Mouse (Mus musculus) heart, embryonic 13.5 days (tissue): ENCODE results near the gene Wfdc5. TPM values are rescaled to one million over a fixed set of nuclear protein-coding genes. Genes with fewer than 3 reads are reported as not detected.
A peak's percentile ranks its signal among the peaks of the same experiment; 100 is the strongest.

Experiments
- ATAC-seq: fragments of 200-750 bp; cut with Nextera tagmentation; 2 replicates; pipeline ENCODE4 v1.8.0; 2017; ENCODE audit warnings: moderate TSS enrichment; ENCODE audit not compliant: insufficient number of reproducible peaks, low FRiP score, low TSS enrichment; ENCODE audit errors: extremely low read depth
- H3K27ac ChIP-seq: fragments of 300-500 bp; sonication (generic); replicated peaks from 2 replicates; pipeline ENCODE4 v1.5.1; 2015; ENCODE audit warnings: moderate library complexity, mild to moderate bottlenecking, inconsistent platforms
- H3K27me3 ChIP-seq: fragments of 300-500 bp; sonication (generic); replicated peaks from 2 replicates; pipeline ENCODE4 v1.6.1; 2015; ENCODE audit warnings: mild to moderate bottlenecking, inconsistent platforms
- H3K36me3 ChIP-seq: fragments of 300-500 bp; sonication (generic); 2 replicates; pipeline ENCODE4 v1.6.1; 2015; ENCODE audit warnings: mild to moderate bottlenecking, inconsistent platforms
- H3K4me1 ChIP-seq: fragments of 300-500 bp; sonication (generic); 2 replicates; pipeline ENCODE4 v1.6.1; 2015; ENCODE audit warnings: inconsistent platforms
- H3K4me2 ChIP-seq: fragments of 300-500 bp; sonication (generic); 2 replicates; pipeline ENCODE4 v1.6.1; 2015; ENCODE audit warnings: inconsistent platforms, mild to moderate bottlenecking, moderate library complexity
- H3K4me3 ChIP-seq: fragments of 300-500 bp; sonication (generic); 2 replicates; pipeline ENCODE4 v1.5.1; 2015; ENCODE audit warnings: moderate library complexity, mild to moderate bottlenecking, inconsistent platforms
- H3K9ac ChIP-seq: fragments of 300-500 bp; sonication (generic); 2 replicates; pipeline ENCODE4 v1.6.1; 2015; ENCODE audit warnings: inconsistent platforms, mild to moderate bottlenecking, moderate library complexity
- H3K9me3 ChIP-seq: fragments of 300-500 bp; sonication (generic); 2 replicates; pipeline ENCODE4 v1.6.1; 2016; ENCODE audit warnings: inconsistent platforms
- WGBS: fragments of 180-500 bp; shearing (Covaris S2); methylation state at CpG from one replicate; pipeline ENCODE4 v1.1.7; 2015; ENCODE audit warnings: mixed read lengths; 5-methylcytosine and 5-hydroxymethylcytosine counted together
- polyA plus RNA-seq: library from polyadenylated mRNA; unstranded; fragments of >200 nt; fragmentation: Nextera tagmentation; extraction: Ambion mirVana; gene quantifications from 2 replicates; pipeline ENCODE4 v1.2.1, GENCODE M21; 2015

Wfdc5 gene
- polyA plus RNA-seq, 1 experiment from 2014 or later = not detected

DNA sequence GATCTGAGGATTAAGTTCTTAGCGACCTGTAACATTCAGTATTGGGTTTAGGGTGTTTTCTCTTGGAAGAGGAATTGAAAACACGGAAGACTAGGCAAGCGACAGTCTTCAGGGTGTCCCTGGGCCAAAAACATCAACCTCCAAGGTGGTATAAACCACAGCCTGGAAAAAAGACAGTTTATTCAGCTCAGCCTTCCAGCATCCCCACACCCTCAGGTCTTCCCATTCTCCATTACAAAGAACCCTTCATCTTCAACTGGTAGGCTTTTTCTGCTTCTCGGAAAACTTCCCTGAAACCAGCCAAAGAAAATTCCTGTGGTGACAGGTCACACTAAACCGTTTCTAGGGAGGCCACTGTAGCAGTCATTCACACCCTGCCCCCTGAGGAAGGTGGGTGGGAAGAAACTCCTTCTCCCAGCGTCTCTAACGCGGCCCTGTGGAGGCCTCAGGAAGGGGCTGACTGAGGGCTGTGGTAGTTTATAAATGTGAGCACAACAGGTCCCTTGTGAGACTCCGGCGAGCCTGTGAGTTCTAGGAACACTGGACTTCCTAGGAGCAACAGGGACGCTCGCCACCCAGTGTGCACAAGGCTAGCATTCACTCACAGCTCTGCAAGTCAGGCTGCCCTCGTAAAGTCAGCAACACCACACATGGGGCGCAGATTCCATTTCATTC, 32.3 kb downstream of the Wfdc5 start:
- Histone ChIP-seq H3K9ac (peak overlapping the region; percentile 62), H3K27ac (peak overlapping the region; percentile 65), H3K4me1 (peaks cover 26% of the 10 kb centered on the region), H3K27me3 (no peaks in the 10 kb centered on the region), H3K9me3 (no peaks in the 10 kb centered on the region), H3K4me3 (no peak overlapping the region), H3K36me3 (peaks cover 38% of the 10 kb centered on the region), H3K4me2 (peak overlapping the region; percentile 4; the same call in 1 of the 2 replicates)
- no peak for ATAC-seq
- 32% methylated on average over 14 of the region's 14 CpGs for WGBS

DNA sequence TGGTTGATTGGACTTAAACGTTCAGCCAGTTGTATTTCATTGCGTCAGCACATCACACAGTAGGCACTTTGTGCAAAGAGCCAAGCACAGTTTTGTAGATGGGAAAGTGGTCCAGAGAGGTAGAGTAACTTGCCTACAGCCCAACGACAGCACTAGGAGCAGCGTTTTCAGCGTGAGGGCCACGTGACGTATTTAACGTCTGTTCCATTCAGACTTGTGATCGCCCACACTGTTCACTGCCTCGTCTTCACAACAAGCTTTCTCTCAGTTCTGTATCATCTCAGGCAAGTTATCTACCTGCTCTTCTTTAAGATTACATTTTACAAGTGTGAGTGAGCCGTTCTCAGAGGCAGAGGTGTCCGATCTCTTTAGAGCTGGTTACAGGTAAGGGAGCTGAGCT, 36.0 kb downstream of the Wfdc5 start:
- ATAC-seq = no peak
- peaks cover 5% of the 10 kb centered on the region for H3K36me3 ChIP-seq
- H3K4me3 ChIP-seq = no peak overlapping the region
- no peaks in the 10 kb centered on the region for H3K27me3 ChIP-seq
- peaks cover 60% of the 10 kb centered on the region for H3K4me1 ChIP-seq
- WGBS = 87% methylated on average over 12 of the region's 12 CpGs
- H3K4me2 ChIP-seq = no peak overlapping the region
- no peak overlapping the region for H3K9ac ChIP-seq
- H3K9me3 ChIP-seq = no peaks in the 10 kb centered on the region
- no peak overlapping the region for H3K27ac ChIP-seq

DNA sequence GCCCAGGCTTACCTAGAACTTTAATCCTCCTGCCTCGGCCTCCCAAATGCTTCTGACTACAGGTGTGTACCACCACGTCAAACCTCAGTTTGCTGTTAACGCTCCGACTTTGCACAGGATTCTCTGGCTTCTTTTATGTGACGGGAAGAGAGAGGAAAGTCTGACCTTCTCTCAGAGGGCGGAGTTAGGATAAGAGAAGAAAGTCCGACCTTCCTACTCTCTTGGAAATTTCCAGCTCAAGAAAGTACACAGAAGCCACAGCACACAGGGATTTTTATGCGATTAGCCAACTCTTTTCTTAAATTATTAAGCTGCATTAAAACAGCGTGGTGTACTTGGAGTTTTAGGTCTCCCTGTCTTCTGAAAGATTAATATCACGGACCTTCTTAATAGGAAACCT, 38.0 kb downstream of the Wfdc5 start:
- Histone ChIP-seq H3K9ac (no peak overlapping the region; the same call in 1 of the 2 replicates), H3K4me2 (no peak overlapping the region), H3K27me3 (no peaks in the 10 kb centered on the region), H3K4me1 (peaks cover 61% of the 10 kb centered on the region), H3K9me3 (no peaks in the 10 kb centered on the region), H3K4me3 (no peak overlapping the region), H3K36me3 (0 out of 2 replicates have a peak, but pooled peaks cover 3% of the 10 kb centered on the region), H3K27ac (no peak overlapping the region)
- 71% methylated on average over 10 of the region's 10 CpGs for WGBS
- no peak for ATAC-seq

DNA sequence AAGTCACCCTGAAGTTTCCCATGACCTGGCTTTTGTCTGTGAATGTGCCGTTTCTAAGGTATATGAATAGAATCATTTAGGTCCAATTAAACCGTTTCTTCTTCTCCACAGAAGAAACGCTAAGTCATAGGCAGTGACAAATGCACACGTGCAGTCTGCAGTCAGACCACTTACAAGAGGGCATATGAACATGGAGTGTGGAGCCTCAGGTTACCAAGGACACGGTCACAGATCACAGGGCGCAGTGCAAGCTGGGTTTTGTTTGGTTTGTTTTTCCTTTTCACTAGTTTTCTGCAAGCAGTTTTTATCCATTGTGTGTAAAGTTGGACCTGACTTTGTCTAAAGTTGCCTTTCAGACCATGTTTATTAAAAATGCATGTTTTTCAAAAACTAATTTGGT, 38.5 kb downstream of the Wfdc5 start:
- no peak overlapping the region for H3K4me3 ChIP-seq
- no peaks in the 10 kb centered on the region for H3K27me3 ChIP-seq
- peaks cover 56% of the 10 kb centered on the region for H3K4me1 ChIP-seq
- no peak overlapping the region for H3K27ac ChIP-seq
- H3K36me3 ChIP-seq = 0 out of 2 replicates have a peak, but pooled peaks cover 3% of the 10 kb centered on the region
- 85% methylated on average over 6 of the region's 6 CpGs for WGBS
- H3K9ac ChIP-seq = no peak overlapping the region
- no peaks in the 10 kb centered on the region for H3K9me3 ChIP-seq
- ATAC-seq = no peak
- no peak overlapping the region for H3K4me2 ChIP-seq

DNA sequence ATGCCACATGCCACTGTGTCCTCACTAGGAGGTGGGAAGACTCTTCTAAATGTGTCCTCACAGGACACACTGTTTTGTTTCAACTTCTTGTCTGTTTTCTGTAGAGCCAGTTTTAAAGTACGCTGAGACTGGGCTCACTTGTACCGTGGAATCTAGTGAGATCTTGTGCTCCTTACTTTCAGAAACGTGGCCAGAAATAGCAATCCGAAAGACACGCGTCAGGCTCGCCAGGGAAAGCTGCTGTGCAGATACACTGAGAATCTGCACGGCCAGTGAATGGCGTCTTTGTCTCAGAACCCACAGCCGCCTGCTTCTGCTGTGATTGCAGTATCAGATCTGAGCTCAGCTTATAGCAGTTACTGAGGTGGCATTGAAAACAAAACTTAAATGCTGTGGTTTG, 40.5 kb downstream of the Wfdc5 start:
- peaks cover 64% of the 10 kb centered on the region for H3K4me1 ChIP-seq
- H3K9ac ChIP-seq = peak overlapping the region; percentile 7; the same call in 1 of the 2 replicates
- H3K36me3 ChIP-seq = 0 out of 2 replicates have a peak, but pooled peaks cover 3% of the 10 kb centered on the region
- WGBS = 21% methylated on average over 10 of the region's 10 CpGs
- H3K4me2 ChIP-seq = peak overlapping the region; percentile 51
- H3K9me3 ChIP-seq = no peaks in the 10 kb centered on the region
- H3K4me3 ChIP-seq = no peak overlapping the region
- H3K27me3 ChIP-seq = no peaks in the 10 kb centered on the region
- ATAC-seq = no peak
- H3K27ac ChIP-seq = peak overlapping the region; percentile 84

DNA sequence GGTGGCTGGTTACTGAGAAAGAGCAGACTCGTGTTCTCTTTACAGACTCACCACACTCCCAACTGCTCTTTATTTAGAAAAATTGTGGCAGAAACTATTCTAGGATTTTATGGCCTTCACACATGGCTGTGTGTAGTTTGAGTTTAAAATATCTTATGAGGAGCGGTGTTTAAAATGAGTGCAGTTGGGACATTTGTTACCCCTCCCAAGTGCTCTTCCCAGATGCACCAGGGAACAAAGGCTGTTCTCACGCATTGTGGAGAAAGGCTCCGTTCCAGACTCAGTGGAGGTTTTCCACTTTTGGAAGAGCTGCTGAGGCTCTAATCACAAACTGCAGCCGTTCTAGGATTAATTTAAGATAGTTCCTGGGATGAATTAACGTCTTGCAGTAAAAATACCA, 44.8 kb downstream of the Wfdc5 start:
- Histone ChIP-seq H3K36me3 (no peaks in the 10 kb centered on the region), H3K4me2 (no peak overlapping the region), H3K4me3 (no peak overlapping the region), H3K27ac (peak overlapping the region; percentile 26), H3K9ac (0 out of 2 replicates have a peak overlapping the region, but pooled peaks have one; percentile 3), H3K9me3 (no peaks in the 10 kb centered on the region), H3K4me1 (peaks cover 59% of the 10 kb centered on the region), H3K27me3 (no peaks in the 10 kb centered on the region)
- 51% methylated on average over 6 of the region's 6 CpGs for WGBS
- no peak for ATAC-seq

DNA sequence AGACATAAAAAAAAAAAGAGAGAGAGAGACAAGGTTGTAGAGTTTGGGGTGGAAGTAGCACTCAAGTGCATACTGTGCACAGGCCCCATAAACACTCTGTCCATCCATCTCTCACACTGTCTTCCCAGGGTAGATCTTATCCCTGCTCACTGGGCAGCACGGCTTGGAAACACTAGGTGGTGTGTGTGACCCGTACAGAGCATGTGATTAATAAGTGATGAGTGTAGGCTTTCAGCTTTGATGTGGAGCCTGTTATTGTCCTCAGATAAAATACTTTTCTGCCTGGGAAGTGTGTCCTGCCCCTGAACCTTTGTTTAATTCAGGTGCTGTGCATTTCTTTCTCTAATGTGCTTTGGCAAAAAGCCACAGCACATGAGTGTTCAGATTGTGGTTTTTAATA, 46.1 kb downstream of the Wfdc5 start:
- H3K36me3 ChIP-seq = peaks cover 3% of the 10 kb centered on the region; the same call in 1 of the 2 replicates
- 20% methylated on average over 2 of the region's 2 CpGs for WGBS
- H3K9me3 ChIP-seq = no peaks in the 10 kb centered on the region
- peaks cover 46% of the 10 kb centered on the region for H3K4me1 ChIP-seq
- no peak overlapping the region for H3K4me3 ChIP-seq
- H3K9ac ChIP-seq = no peak overlapping the region; the same call in 1 of the 2 replicates
- ATAC-seq = no peak
- H3K27me3 ChIP-seq = no peaks in the 10 kb centered on the region
- H3K27ac ChIP-seq = peak overlapping the region; percentile 53
- no peak overlapping the region for H3K4me2 ChIP-seq

DNA sequence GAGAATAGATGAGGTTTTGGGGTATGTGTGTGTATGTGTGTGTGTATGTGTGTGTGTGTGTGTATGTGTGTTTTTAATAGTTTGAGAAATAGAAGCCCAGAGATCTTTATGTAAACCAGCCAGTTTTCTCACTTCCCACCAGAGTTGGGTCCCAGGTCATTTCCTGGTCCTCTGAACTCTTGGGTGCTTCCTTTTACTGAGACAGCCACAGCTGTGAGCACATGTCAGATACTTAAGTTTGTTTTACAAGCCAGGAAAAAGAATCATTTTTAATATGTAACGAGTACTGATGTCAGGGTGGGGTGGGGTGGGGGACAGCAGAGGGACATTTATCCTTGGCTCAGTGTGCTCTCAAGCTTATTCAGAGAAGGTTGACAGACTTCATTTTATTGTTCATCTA, 47.2 kb downstream of the Wfdc5 start:
- Histone ChIP-seq H3K36me3 (peaks cover 12% of the 10 kb centered on the region; the same call in 1 of the 2 replicates), H3K4me1 (peaks cover 36% of the 10 kb centered on the region)
- 73% methylated on average over 1 of the region's 1 CpGs for WGBS

DNA sequence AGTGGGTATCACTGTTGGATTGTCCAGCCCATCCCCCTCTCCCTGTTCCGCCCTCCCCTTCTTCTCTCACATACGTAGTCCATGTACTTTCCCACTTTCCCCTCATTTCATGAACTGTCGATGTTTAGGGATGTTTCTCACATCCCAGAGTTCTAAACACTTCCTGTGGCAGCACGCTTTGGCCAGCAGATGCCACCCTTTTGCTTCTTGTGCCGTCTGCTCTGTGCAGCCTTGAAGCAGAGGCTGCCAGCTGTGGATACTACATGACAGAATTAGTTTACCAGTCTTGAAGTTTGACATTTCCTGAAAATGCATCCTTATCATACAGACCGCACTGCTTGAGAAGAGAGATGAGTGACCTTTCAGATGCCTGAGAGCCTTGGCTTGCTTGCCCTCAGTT, 48.0 kb downstream of the Wfdc5 start:
- ATAC-seq = no peak; the same call in 1 of the 2 replicates
- H3K9ac ChIP-seq = no peak overlapping the region
- WGBS = 51% methylated on average over 6 of the region's 6 CpGs

More for the DNA sequence above, 47.2 kb downstream of the Wfdc5 start:
- no peak overlapping the region for H3K4me3 ChIP-seq
- no peaks in the 10 kb centered on the region for H3K9me3 ChIP-seq
- no peaks in the 10 kb centered on the region for H3K27me3 ChIP-seq
- ATAC-seq = no peak
- H3K27ac ChIP-seq = peak overlapping the region; percentile 53
- H3K9ac ChIP-seq = no peak overlapping the region
- no peak overlapping the region for H3K4me2 ChIP-seq

DNA sequence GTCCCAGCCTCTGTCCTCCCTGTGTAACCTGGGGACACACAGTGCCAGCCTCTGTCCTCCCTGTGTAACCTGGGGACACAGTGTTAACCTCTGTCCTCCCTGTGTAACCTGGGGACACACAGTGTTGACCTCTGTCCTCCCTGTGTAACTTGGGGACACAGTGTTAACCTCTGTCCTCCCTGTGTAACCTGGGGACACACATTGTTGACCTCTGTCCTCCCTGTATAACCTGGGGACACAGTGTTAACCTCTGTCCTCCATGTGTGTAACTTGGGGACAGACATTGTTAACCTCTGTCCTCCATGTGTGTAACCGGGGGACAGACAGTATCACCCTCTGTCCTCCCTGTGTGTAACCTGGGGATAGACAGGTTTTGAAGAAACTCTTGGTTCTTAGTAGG, 51.0 kb downstream of the Wfdc5 start:
- no peak overlapping the region for H3K4me3 ChIP-seq
- 92% methylated on average over 1 of the region's 1 CpGs for WGBS
- H3K4me2 ChIP-seq = no peak overlapping the region
- H3K4me1 ChIP-seq = peaks cover 15% of the 10 kb centered on the region
- no peak overlapping the region for H3K27ac ChIP-seq
- peaks cover 12% of the 10 kb centered on the region; the same call in 1 of the 2 replicates for H3K36me3 ChIP-seq
- no peaks in the 10 kb centered on the region for H3K27me3 ChIP-seq
- H3K9ac ChIP-seq = no peak overlapping the region
- no peaks in the 10 kb centered on the region for H3K9me3 ChIP-seq
- ATAC-seq = no peak

More for the DNA sequence above, 48.0 kb downstream of the Wfdc5 start:
- Histone ChIP-seq H3K36me3 (peaks cover 12% of the 10 kb centered on the region; the same call in 1 of the 2 replicates), H3K4me3 (no peak overlapping the region), H3K4me2 (no peak overlapping the region), H3K9me3 (no peaks in the 10 kb centered on the region), H3K27me3 (no peaks in the 10 kb centered on the region), H3K4me1 (peaks cover 30% of the 10 kb centered on the region), H3K27ac (no peak overlapping the region)

DNA sequence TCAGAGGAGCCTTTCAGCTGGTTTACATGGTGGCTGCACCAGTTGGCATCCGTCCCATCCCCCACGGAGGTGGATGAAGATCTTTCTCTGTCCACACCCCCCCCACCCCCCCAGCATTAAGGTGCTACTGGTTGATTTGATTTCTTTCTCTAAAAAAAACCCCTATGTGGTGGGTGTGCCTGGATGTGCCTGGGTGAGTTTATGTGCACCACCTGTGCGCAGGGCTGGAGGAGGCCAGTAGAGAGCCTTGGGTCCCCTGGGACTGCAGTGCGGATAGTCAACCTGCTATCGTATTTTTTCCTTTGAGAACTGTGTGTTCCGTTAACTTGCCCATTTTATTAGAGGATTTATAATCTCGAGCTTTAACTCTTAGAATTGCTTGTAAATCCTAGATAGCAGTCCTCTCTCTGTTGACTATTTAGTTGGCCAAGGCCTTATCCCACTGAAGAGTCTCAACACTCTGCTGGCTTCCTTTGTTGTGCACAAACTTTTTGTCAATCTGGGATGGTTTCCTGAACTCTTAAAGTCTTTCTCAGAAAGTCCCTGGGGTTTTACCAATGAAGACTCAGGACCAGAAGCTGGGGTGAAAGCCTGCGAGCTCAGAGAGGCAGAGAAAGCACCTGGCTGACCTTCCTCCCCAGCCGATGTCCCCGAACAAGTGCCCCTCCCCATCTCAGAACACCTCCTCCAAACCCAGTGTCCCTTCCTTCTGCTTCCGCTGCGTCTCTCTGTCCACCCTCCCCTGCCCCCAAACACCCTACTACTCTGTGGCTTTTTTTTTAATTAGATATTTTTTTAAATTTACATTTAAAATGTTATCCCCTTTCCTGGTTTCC, 53.7 kb downstream of the Wfdc5 start:
- Histone ChIP-seq H3K9me3 (no peaks in the 10 kb centered on the region), H3K27me3 (no peaks in the 10 kb centered on the region), H3K4me1 (no peaks in the 10 kb centered on the region), H3K27ac (no peak overlapping the region), H3K36me3 (peaks cover 18% of the 10 kb centered on the region; the same call in 1 of the 2 replicates), H3K9ac (no peak overlapping the region), H3K4me2 (no peak overlapping the region), H3K4me3 (no peak overlapping the region)
- no peak for ATAC-seq
- 88% methylated on average over 12 of the region's 12 CpGs for WGBS
